Mouse (Mus musculus) lung, postnatal 0 days (tissue): ENCODE measurements at regions not wholly inside any gene's neighbourhood (a gene's known extent, or its start where the extent isn't known, plus 50 kb on each side); places are given as distances from the start of the nearest gene placed in this dataset.

Experiments
- ATAC-seq: fragments of 200-750 bp; cut with Nextera tagmentation; 2 replicates; pipeline ENCODE4 v1.8.0; 2017; ENCODE audit warnings: moderate library complexity
- DNase-seq: peaks from one replicate; pipeline ENCODE4 v3.0.0-alpha.2; 2016; ENCODE audit warnings: low spot score
- H3K27ac ChIP-seq: fragments of 300-500 bp; sonication (generic); 2 replicates; pipeline ENCODE4 v1.5.1; 2014; ENCODE audit warnings: antibody characterized with exemption, mild to moderate bottlenecking, low read length, mixed read lengths
- H3K27me3 ChIP-seq: fragments of 300-500 bp; sonication (generic); replicated peaks from 2 replicates; pipeline ENCODE4 v1.6.1; 2014; ENCODE audit warnings: low read length, mixed read lengths; ENCODE audit not compliant: insufficient read depth
- H3K36me3 ChIP-seq: fragments of 300-500 bp; sonication (generic); 2 replicates; pipeline ENCODE4 v1.6.1; 2014; ENCODE audit warnings: low read length, mixed read lengths; ENCODE audit not compliant: insufficient read depth
- H3K4me1 ChIP-seq: fragments of 300-500 bp; sonication (generic); 2 replicates; pipeline ENCODE4 v1.6.1; 2014; ENCODE audit warnings: antibody characterized with exemption, low read depth, low read length, mixed read lengths; ENCODE audit not compliant: insufficient read depth
- H3K4me2 ChIP-seq: fragments of 300-500 bp; sonication (generic); replicated peaks from 2 replicates; pipeline ENCODE4 v1.6.1; 2014; ENCODE audit warnings: low read depth, mild to moderate bottlenecking, low read length, moderate library complexity, mixed read lengths
- H3K4me3 ChIP-seq: fragments of 300-500 bp; sonication (generic); 2 replicates; pipeline ENCODE4 v1.5.1; 2014; ENCODE audit warnings: low read depth, low read length
- H3K9ac ChIP-seq: fragments of 300-500 bp; sonication (generic); replicated peaks from 2 replicates; pipeline ENCODE4 v1.6.1; 2014; ENCODE audit warnings: low read depth, mild to moderate bottlenecking
- H3K9me3 ChIP-seq: fragments of 300-500 bp; sonication (generic); 2 replicates; pipeline ENCODE4 v1.6.1; 2016; ENCODE audit warnings: low read length, mixed read lengths
- CTCF ChIP-seq: IDR thresholded peaks from 2 replicates; pipeline ENCODE4 v1.5.1; 2016; ENCODE audit warnings: antibody characterized with exemption, mild to moderate bottlenecking
- EP300 ChIP-seq: IDR thresholded peaks from 2 replicates; pipeline ENCODE4 v1.6.1; 2016; ENCODE audit warnings: antibody characterized with exemption, mild to moderate bottlenecking, control low read depth
- WGBS: fragments of 180-500 bp; shearing (Covaris S2); extraction: QIAGEN DNeasy Blood & Tissue Kit; methylation state at CpG from one replicate; pipeline ENCODE4 v1.1.7; 2014; 5-methylcytosine and 5-hydroxymethylcytosine counted together

DNA sequence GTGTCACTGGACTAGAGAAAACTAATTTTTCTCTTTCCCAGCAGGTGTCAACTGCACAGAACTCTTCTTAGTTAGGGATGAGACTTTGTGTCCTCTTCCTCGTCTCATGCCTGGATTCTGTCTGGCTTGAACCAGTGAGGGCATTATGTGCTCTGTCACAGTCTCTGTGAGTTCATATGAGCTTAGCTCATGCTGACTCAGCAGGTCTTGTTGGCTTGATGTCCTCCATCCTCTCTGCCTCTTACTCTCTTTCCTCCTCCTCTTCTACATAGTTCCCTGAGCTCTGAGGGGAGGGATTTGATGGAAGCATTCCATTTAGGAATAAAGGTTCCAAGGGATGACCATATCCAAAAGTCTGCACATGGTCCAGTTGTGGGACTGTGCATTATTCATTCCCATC is 284.7 kb downstream of the Meis1 start:
- no peak overlapping the region for H3K9ac ChIP-seq
- no peak overlapping the region for H3K4me3 ChIP-seq
- no peak for DNase-seq
- H3K4me1 ChIP-seq = no peaks in the 10 kb centered on the region
- H3K9me3 ChIP-seq = no peaks in the 10 kb centered on the region
- no peak overlapping the region for H3K27ac ChIP-seq
- no peaks in the 10 kb centered on the region for H3K27me3 ChIP-seq
- TF ChIP-seq EP300 (no peak), CTCF (no peak)
- no peaks in the 10 kb centered on the region for H3K36me3 ChIP-seq
- H3K4me2 ChIP-seq = no peak overlapping the region
- ATAC-seq = no peak
- WGBS = 84% methylated on average over 1 of the region's 1 CpGs

DNA sequence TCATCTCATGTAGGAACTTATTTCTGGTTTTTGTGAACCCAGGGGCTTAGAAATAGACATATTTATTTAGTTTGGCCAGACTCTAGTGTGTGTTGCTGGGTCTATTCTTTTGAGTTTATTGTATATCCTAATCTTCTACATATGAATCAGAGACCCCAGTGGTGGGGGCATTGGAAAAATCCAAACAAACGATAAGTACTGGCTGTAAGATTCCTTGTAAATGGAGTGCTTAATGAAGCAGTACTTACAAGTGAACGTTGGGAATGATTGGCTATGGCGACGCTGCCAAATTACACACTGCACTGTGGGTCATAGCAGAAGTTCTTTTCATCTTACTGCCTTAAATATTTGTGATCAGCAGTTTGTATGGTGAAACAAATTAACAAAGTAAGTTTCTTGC is 289.0 kb downstream of the Meis1 start:
- DNase-seq = no peak
- H3K9me3 ChIP-seq = no peaks in the 10 kb centered on the region
- H3K36me3 ChIP-seq = no peaks in the 10 kb centered on the region
- no peak overlapping the region for H3K27ac ChIP-seq
- no peaks in the 10 kb centered on the region for H3K27me3 ChIP-seq
- WGBS = 46% methylated on average over 4 of the region's 4 CpGs
- no peak for ATAC-seq
- no peak for TF ChIP-seq EP300
- TF ChIP-seq CTCF = no peak
- no peak overlapping the region for H3K4me2 ChIP-seq
- no peak overlapping the region for H3K4me3 ChIP-seq
- no peak overlapping the region for H3K9ac ChIP-seq
- H3K4me1 ChIP-seq = no peaks in the 10 kb centered on the region

- Histone ChIP-seq H3K4me3 (no peak overlapping the region), H3K27me3 (no peaks in the 10 kb centered on the region), H3K27ac (no peak overlapping the region), H3K4me1 (no peaks in the 10 kb centered on the region), H3K9me3 (no peaks in the 10 kb centered on the region), H3K9ac (no peak overlapping the region), H3K36me3 (no peaks in the 10 kb centered on the region), H3K4me2 (no peak overlapping the region)
- no peak for TF ChIP-seq CTCF
- no peak for TF ChIP-seq EP300
- no peak for ATAC-seq
- WGBS = 83% methylated on average over 8 of the region's 8 CpGs
- DNase-seq = no peak
Observed at GRCm38 (mm10) chr11:18722770-18723169, 296.0 kb downstream of the Meis1 start.

- no peak overlapping the region for H3K4me2 ChIP-seq
- ATAC-seq (no peak), DNase-seq (peak; percentile 9)
- WGBS = 27% methylated on average over 1 of the region's 1 CpGs
- no peak overlapping the region for H3K27ac ChIP-seq
- no peak overlapping the region for H3K9ac ChIP-seq
- no peaks in the 10 kb centered on the region for H3K9me3 ChIP-seq
- H3K27me3 ChIP-seq = no peaks in the 10 kb centered on the region
- H3K4me1 ChIP-seq = no peaks in the 10 kb centered on the region
- H3K36me3 ChIP-seq = no peaks in the 10 kb centered on the region
- no peak overlapping the region for H3K4me3 ChIP-seq
- TF ChIP-seq CTCF = no peak
- TF ChIP-seq EP300 = no peak
Observed at GRCm38 (mm10) chr11:18715851-18716126, 303.0 kb downstream of the Meis1 start.

GRCm38 (mm10) chr11:18715050-18715850 is 303.5 kb downstream of the Meis1 start:
- H3K4me2 ChIP-seq = no peak overlapping the region
- no peak for ATAC-seq
- no peak overlapping the region for H3K9ac ChIP-seq

DNA sequence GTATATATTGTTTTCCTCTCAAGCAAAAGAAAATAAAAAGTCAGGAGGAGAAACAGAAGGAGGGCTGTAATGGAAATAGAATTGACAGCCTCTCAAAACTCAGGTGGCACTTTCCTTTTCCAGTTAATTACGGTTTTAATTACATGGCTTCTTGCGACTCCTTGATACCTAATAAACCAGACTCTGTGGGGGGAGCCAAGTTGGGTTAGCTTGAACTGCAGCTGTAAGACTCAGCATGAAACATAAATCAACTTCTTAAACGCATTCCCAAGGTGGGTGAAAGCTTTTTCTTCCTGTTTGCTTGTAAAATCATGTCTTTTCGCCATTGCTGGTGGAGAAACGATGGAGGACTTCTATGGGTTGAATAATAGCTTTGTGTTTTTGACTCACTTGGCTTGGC is 304.4 kb downstream of the Meis1 start:
- 78% methylated on average over 5 of the region's 5 CpGs for WGBS
- ATAC-seq = no peak
- Histone ChIP-seq H3K36me3 (no peaks in the 10 kb centered on the region), H3K9me3 (no peaks in the 10 kb centered on the region), H3K9ac (no peak overlapping the region), H3K4me1 (no peaks in the 10 kb centered on the region), H3K27me3 (no peaks in the 10 kb centered on the region), H3K27ac (no peak overlapping the region), H3K4me3 (no peak overlapping the region), H3K4me2 (no peak overlapping the region)
- TF ChIP-seq CTCF (no peak), EP300 (no peak)
- DNase-seq = no peak

More at GRCm38 (mm10) chr11:18715050-18715850, 303.5 kb downstream of the Meis1 start:
- Histone ChIP-seq H3K36me3 (no peaks in the 10 kb centered on the region), H3K4me1 (no peaks in the 10 kb centered on the region), H3K27ac (no peak overlapping the region), H3K4me3 (no peak overlapping the region), H3K9me3 (no peaks in the 10 kb centered on the region), H3K27me3 (no peaks in the 10 kb centered on the region)
- no peak for DNase-seq
- TF ChIP-seq EP300 (no peak), CTCF (no peak)
- WGBS = 29% methylated on average over 2 of the region's 2 CpGs

- no peaks in the 10 kb centered on the region for H3K36me3 ChIP-seq
- H3K27ac ChIP-seq = no peak overlapping the region
- H3K4me2 ChIP-seq = no peak overlapping the region
- H3K27me3 ChIP-seq = no peaks in the 10 kb centered on the region
- ATAC-seq (no peak), DNase-seq (no peak)
- TF ChIP-seq CTCF = no peak
- TF ChIP-seq EP300 = no peak
- no peaks in the 10 kb centered on the region for H3K4me1 ChIP-seq
- 73% methylated on average over 10 of the region's 10 CpGs for WGBS
- H3K9ac ChIP-seq = no peak overlapping the region
- H3K4me3 ChIP-seq = no peak overlapping the region
- H3K9me3 ChIP-seq = no peaks in the 10 kb centered on the region
Observed at GRCm38 (mm10) chr11:18712642-18713053, 306.1 kb downstream of the Meis1 start.
